Mouse (Mus musculus) small intestine, adult 2 months (tissue): ENCODE measurements around the gene Ttc39a.

Experiments
- CTCF ChIP-seq: fragments of 200-500 bp; IDR thresholded peaks from 2 replicates; pipeline ENCODE4 v1.5.1; 2012; ENCODE audit warnings: low read depth, mild to moderate bottlenecking, control low read depth, inconsistent platforms, low read length, moderate library complexity, mixed read lengths; ENCODE audit not compliant: insufficient replicate concordance, insufficient read length; ENCODE audit errors: extremely low read depth
- POLR2A ChIP-seq: fragments of 200-500 bp; IDR thresholded peaks from 2 replicates; pipeline ENCODE4 v1.6.1; 2012; ENCODE audit warnings: low read depth, mild to moderate bottlenecking, control low read depth, inconsistent platforms, low read length, moderate library complexity

GRCm38 (mm10) chr4:109475577-109476553, 69.4 kb downstream of the Ttc39a start:
- no peak for TF ChIP-seq CTCF
- no peak for TF ChIP-seq POLR2A
